Mouse (Mus musculus): Measurements from ENCODE around the gene Nt5c2.

The Nt5c2 gene

GRCm38 (mm10) chr19:47014447-47015381, at the start of gene Nt5c2, which contains the start of gene Ina:
Gene Nt5c2, minus strand, starts transcription at chr19:47015153.
Gene Ina, plus strand, starts transcription at chr19:47014698.
- peak; percentile 86 for DNase-seq

GRCm38 (mm10) chr19:47057684-47058083, 42.7 kb upstream of the Nt5c2 start:
- no peak for DNase-seq

- DNase-seq, result no peak
Measured at GRCm38 (mm10) chr19:47053471-47053870, 38.5 kb upstream of the Nt5c2 start.

GRCm38 (mm10) chr19:47052927-47053326, 38.0 kb upstream of the Nt5c2 start:
- no peak for DNase-seq

GRCm38 (mm10) chr19:47050271-47051032, 35.5 kb upstream of the Nt5c2 start, which contains the start of gene Pcgf6:
Gene Pcgf6, minus strand, starts transcription at chr19:47050906.
- DNase-seq, result peak; percentile 79

- DNase-seq, result no peak
Measured at GRCm38 (mm10) chr19:47049840-47050239, 34.9 kb upstream of the Nt5c2 start.

DNA sequence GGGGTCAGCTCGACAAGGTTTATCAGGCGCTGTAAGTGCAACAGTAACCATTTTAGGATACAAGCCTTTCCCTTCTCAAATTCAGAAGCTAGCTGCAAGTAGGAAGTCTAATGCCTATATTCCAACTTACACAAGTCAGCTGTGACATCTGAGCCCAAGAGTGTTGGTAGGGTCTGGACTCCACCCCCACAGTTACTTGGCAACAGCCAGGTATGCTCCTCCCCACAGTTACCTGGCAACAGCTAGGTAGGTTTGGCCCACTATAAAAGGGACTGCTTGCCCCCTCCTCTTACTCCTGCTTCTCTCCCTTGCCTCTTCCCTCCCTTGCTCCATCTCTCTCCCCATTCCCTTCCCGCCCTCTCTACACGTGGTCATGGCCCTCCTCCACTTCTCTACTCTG, 34.1 kb upstream of the Nt5c2 start:
- DNase-seq, result no peak

DNA sequence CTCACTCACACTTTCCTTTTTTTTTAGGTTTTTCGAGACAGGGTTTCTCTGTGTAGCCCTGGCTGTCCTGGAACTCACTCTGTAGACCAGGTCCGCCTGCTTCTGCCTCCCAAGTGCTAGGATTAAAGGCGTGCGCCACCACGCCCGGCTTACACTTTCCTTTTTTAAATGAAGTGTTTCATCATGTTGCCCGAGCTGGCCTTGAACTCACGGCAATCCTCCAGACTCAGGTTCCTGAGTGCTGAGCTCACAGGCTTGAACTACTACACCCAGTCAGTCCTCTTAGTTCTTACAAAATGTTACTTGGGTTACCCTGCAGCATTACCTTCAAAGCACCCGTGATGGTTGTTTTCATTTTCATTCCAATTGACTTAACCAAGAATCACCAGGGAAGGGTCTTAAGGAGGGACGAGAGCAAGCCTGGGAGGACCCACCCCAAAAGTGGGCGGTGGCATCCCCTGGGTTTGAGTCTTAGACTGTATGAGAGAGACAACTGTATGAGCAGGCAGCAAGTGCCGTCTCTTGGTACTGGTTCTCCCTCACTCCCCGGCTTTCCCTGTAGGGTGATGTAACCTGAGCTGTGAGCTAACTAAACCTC, 32.4 kb upstream of the Nt5c2 start:
- DNase-seq, result no peak

GRCm38 (mm10) chr19:47046343-47046742, 31.4 kb upstream of the Nt5c2 start:
- DNase-seq, result no peak

DNA sequence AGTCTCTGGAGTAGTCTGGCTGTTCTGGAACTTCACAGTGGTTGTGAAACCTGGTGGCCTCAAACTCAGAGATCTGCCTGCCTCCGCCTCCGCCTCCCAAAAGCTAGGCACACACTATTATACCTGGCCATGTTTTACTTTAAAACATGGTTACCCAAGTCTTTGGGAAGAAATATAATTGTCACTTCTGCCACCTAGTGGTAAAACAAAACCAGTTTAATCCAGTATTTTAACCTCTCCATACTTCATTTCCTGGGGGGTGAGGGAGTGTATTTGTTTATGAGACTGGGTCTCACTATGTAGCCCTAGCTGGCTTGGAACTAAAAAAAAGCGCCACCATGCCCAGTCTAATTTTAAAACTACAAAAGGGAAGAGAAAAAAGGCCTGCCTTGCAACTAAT, 28.7 kb upstream of the Nt5c2 start:
- DNase-seq, result no peak

DNA sequence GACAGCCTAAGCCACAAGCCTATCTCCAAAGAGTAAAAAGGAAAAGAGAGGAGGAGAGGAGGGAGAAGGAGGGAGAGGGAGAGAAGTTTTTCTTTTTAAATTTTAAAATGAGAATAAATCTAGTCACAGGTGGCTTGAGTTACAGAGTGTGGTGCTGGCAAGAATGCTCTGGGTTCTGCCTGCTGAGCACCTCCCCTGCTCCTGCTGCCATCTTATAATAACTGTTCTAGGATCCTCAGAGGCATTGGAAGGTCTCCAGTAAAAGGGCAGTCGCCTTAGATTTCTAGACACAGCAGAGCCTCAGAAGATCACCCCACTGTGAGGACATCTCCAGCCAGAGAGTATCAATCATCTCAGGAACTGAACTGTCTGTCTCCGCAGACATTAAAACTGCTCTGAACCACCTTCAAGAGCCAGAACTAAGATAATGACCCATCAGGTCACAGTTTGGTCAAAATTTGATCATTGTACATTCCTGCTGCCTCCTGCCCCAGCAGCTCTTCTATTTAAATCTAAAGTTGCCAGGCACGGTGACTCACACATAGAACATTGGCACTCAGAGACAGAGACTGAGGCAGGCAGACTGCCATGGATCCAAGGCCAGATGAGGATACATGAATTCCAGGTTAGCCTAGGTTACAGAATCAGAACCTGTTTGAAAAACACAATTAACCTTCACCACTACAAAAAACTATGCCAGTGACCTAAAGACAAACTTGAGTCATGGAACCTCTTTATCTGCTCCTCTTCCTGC, 25.9 kb upstream of the Nt5c2 start:
- DNase-seq, result no peak

GRCm38 (mm10) chr19:47036596-47036995, 21.6 kb upstream of the Nt5c2 start:
- no peak for DNase-seq

GRCm38 (mm10) chr19:47034916-47035315, 20.0 kb upstream of the Nt5c2 start:
- DNase-seq, result no peak

DNA sequence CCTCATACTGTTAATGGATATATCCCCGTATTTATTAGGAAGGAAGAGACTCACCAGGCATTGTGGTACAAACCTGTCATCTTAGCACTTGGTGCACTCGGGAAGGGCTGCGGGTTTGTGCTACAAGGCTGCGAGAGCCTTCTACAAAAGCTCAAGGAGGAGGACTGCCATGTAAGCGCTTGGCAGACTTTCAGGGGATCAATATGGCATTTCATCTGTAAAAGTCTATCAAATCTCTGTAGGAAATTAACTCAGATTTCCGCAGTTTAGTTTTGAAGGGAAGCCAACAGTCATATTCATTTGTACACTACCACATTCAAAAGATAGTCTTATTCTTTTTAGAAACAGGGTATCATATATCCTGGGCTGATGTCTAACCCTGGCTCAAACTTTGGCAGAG, 16.8 kb upstream of the Nt5c2 start:
- DNase-seq, result no peak

GRCm38 (mm10) chr19:47029796-47030195, 14.8 kb upstream of the Nt5c2 start:
- DNase-seq, result no peak

- no peak for DNase-seq
Measured at GRCm38 (mm10) chr19:47026513-47026912, 11.6 kb upstream of the Nt5c2 start.

DNA sequence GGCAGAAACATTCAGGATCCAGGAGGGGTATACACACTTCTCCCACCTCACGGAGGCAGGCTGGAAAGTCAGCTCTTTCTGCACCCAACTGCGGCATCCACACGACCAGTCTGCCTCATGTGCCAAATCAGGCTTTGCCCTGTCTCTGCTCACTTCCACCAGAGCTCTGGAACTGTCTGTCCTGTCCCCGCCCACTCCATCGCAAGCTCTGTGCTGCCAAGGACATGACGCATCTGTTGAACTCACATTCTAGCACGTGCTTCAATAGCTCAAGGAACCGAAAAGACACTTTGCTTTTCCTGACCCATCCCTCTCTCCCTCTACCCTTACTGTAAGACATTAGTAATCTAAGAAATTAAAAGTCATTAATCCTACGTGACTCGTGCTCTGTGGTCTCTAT, 10.0 kb upstream of the Nt5c2 start:
- no peak for DNase-seq

DNA sequence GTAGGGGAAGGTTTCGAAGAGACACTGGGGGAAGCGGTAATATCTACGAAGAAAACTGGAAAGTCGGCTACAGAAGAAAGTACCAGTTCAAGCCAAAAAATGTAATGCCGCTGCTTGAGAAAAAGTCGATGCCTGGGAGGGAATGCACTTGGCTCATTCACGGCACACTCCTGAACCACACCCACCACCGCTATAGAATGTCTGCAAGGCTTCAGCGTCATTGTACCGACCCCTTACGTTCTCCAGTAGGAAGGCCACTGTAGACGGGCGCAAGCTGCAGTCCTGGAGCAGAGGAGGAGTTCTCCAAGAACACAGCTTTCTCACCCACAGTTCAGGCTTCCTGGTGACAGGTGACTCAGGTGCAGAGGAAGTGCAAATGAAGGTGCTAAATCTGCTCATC, 8.6 kb upstream of the Nt5c2 start:
- no peak for DNase-seq

GRCm38 (mm10) chr19:47022709-47023108, 7.8 kb upstream of the Nt5c2 start:
- DNase-seq, result no peak

DNA sequence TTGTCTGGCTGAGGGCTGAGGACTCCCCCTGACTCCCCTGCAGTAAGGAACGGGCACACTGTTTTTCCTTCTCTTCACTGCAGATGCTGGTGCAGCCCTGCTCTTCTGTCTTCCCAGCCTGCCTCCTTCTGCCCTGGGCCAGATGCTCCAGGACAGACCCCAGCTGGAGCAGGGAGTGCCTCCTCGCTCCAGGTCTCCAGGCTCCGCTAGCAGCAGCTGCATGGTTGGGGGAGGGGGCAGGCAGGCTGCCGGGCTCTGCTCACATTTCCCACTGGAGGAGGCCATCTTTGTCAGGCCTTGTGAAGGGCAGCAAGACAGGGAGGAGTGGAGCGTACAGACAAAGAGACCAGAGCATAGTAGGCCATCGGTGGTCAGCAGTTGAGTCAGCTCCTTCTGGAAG, 4.4 kb upstream of the Nt5c2 start:
- DNase-seq, result no peak

DNA sequence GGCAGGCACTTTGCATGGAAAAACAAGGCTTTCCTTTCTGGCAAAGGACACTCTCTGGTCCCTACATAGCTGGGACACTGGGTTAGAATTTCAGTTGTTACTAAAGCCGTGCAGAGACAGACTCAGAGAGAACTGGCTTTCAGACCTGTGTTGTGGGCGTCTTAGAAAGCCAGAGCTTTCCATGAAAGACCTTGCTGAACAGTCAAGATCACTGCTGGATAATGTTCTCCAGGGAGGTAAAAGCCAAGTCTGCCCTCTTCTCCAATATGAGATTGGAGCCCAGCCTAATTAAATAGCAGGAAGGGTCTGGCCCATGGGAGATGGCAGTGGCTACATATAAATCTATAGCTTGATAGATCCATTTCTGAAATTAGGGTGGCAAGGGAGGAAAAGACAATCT, 3.4 kb upstream of the Nt5c2 start:
- DNase-seq, result no peak

DNA sequence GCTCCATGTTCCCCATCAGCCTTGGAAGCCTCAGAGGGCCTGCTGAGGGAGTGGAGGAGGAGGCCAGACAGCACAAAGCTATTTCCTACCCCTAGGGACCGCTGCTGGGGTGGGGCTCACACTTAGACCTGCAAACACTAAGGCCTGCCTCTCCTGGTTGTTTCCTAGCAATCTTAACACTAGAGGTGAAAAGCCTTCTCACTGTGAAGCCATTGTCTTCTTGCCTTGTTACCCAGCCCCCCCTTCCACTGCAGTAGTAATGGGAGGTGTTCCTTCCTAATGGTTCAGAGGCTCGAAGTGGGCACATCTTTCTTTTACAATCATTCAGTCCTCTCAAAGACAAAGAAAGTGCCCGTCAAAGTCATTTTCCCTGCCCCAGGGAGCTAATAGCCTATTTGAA, 2.9 kb upstream of the Nt5c2 start:
- DNase-seq, result no peak

- peak; percentile 71 for DNase-seq
Measured at GRCm38 (mm10) chr19:47016487-47016886, 1.5 kb upstream of the Nt5c2 start.

Measured in right cerebral cortex, postnatal 4 days (tissue).